Mouse (Mus musculus): ENCODE results near the gene Sost.

GRCm38 (mm10) chr11:101926951-101927589, 39.7 kb downstream of the Sost start:
- TF ChIP-seq POLR2A (IDR thresholded peaks at IDR 0.05; ENCODE audit: extremely low read depth, insufficient read depth, low read length) (no peak), CTCF (IDR thresholded peaks at IDR 0.05; ENCODE audit: extremely low read depth, insufficient read depth, low read length) (no peak)

All from cortical plate, adult 2 months (tissue).